Mouse (Mus musculus) heart, adult 2 months (tissue): ENCODE results near the gene Spaca3. TPM values are rescaled to one million over a fixed set of nuclear protein-coding genes. Genes with fewer than 3 reads are reported as not detected.

Source experiments
- DNase-seq, 2 experiments: peaks; one replicate each; pipeline ENCODE4 v3.0.0; 2021
- H3K27ac ChIP-seq: fragments of 200-600 bp; 2 replicates; pipeline ENCODE4 v1.8.1; 2022
- H3K27me3 ChIP-seq: fragments of 200-500 bp; 2 replicates; pipeline ENCODE4 v1.6.1; 2012; ENCODE audit warnings: mild to moderate bottlenecking, low read length, inconsistent platforms, mixed read lengths; ENCODE audit not compliant: control insufficient read depth, insufficient read depth
- H3K36me3 ChIP-seq: fragments of 200-500 bp; 2 replicates; pipeline ENCODE4 v1.6.1; 2012; ENCODE audit warnings: low read length, inconsistent platforms; ENCODE audit not compliant: control insufficient read depth, insufficient read depth
- H3K4me1 ChIP-seq: fragments of 200-500 bp; 2 replicates; pipeline ENCODE4 v1.6.1; 2011; ENCODE audit warnings: low read length; ENCODE audit not compliant: control insufficient read depth, insufficient read depth
- H3K4me3 ChIP-seq: fragments of 200-600 bp; 2 replicates; pipeline ENCODE4 v1.8.1; 2022
- H3K79me2 ChIP-seq: fragments of 200-500 bp; replicated peaks from 2 replicates; pipeline ENCODE4 v1.6.1; 2012; ENCODE audit warnings: mild to moderate bottlenecking, inconsistent platforms, low read length, moderate library complexity, mixed read lengths; ENCODE audit not compliant: control insufficient read depth, insufficient read depth
- H3K9ac ChIP-seq: fragments of 200-500 bp; 2 replicates; pipeline ENCODE4 v1.6.1; 2012; ENCODE audit warnings: low read depth, mild to moderate bottlenecking, control low read depth, inconsistent platforms, low read length, mixed read lengths
- CTCF ChIP-seq: fragments of 200-600 bp; IDR thresholded peaks from 2 replicates; pipeline ENCODE4 v1.8.1; 2022; ENCODE audit warnings: antibody characterized with exemption, mild to moderate bottlenecking, moderate library complexity
- EP300 ChIP-seq: fragments of 200-500 bp; IDR thresholded peaks from 2 replicates; pipeline ENCODE4 v1.6.1; 2011; ENCODE audit warnings: low read depth, low read length, control low read depth; ENCODE audit not compliant: insufficient read depth
- POLR2A ChIP-seq: fragments of 200-500 bp; IDR thresholded peaks from 2 replicates; pipeline ENCODE4 v1.6.1; 2011; ENCODE audit warnings: mild to moderate bottlenecking, low read depth, low read length, control low read depth; ENCODE audit not compliant: insufficient read depth
- WGBS: fragments of 180-500 bp; shearing (Covaris S2); methylation state at CpG from one replicate; pipeline ENCODE4 v1.1.7; 2018; 5-methylcytosine and 5-hydroxymethylcytosine counted together
- intact Hi-C: fragments of 180-260 bp; cut with DNase I; formaldehyde crosslinking; loops from one replicate; pipeline ENCODE4 v1.15.1; 2025
- polyA plus RNA-seq: library from polyadenylated mRNA; depleted of rRNA; stranded (reverse); fragments of >200 nt; gene quantifications from 2 replicates; pipeline ENCODE4 v1.2.3, GENCODE M21; 2012
- total RNA-seq, 2 experiments: library from RNA; stranded (reverse); gene quantifications; 2 replicates each; pipeline ENCODE4 v1.2.3; 2021

The Spaca3 gene
- total and polyA plus RNA-seq, 3 experiments: not detected

DNA sequence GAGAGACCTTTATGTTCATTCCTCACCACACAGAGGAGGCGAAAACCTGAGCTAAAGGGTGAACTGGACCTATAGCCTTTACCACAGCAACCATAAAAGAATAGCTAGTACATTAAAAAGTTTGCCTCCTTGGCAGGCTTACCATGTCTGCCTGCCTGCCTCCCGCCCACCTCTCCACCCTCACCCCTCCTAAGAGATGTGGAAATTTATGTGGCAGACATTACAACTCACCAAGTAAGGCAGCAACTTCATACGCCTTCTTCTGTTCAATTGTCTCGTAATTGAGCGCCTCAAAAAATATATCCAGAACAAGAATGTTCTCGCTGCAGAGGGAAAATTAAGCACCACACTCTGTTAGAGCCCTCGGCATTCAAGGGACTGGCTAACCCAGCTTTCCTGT lies 28.2 kb downstream of the Spaca3 start:
- no peaks in the 10 kb centered on the region for H3K4me1 ChIP-seq
- no peak overlapping the region for H3K9ac ChIP-seq
- H3K36me3 ChIP-seq: no peaks in the 10 kb centered on the region
- DNase-seq: no peak
- WGBS: 74% methylated on average over 7 of the region's 7 CpGs
- no peaks in the 10 kb centered on the region for H3K79me2 ChIP-seq
- no peak for TF ChIP-seq EP300
- TF ChIP-seq CTCF: no peak
- TF ChIP-seq POLR2A: no peak
- intact Hi-C loops: no loop called here
- no peak overlapping the region for H3K4me3 ChIP-seq
- H3K27me3 ChIP-seq: peaks cover 3% of the 10 kb centered on the region; the same call in 1 of the 2 replicates
- no peak overlapping the region for H3K27ac ChIP-seq

DNA sequence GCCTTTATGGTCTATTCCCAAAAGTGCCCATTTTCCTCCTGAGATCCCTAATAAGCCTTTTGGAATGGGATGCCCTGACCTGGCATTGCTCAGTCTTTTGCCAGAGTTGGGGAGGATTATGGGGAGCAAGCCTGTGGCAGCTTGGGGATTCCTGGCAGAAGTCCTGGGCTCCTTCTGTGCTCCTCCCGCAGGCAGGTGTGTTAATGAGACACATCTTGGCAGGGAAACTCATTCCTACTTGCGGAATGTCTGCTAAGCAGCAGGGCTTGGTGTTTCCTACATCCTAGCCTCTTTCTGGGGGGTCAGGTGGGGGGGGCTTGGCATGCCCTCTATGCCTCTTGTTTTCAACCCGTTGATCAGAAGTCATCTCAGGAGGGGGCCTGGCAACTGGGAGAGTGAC lies 28.9 kb downstream of the Spaca3 start:
- no peak overlapping the region for H3K9ac ChIP-seq
- intact Hi-C loops: no loop called here
- WGBS: 48% methylated on average over 3 of the region's 3 CpGs
- no peaks in the 10 kb centered on the region for H3K79me2 ChIP-seq
- DNase-seq: no peak
- H3K27ac ChIP-seq: no peak overlapping the region
- no peak overlapping the region for H3K4me3 ChIP-seq
- H3K36me3 ChIP-seq: no peaks in the 10 kb centered on the region
- no peaks in the 10 kb centered on the region for H3K4me1 ChIP-seq
- H3K27me3 ChIP-seq: peaks cover 3% of the 10 kb centered on the region; the same call in 1 of the 2 replicates
- TF ChIP-seq CTCF (no peak), EP300 (no peak), POLR2A (no peak)

- TF ChIP-seq POLR2A: no peak
- WGBS: 17% methylated on average over 7 of the region's 7 CpGs
- no peak overlapping the region for H3K27ac ChIP-seq
- intact Hi-C loops: no loop called here
- no peaks in the 10 kb centered on the region for H3K4me1 ChIP-seq
- H3K36me3 ChIP-seq: no peaks in the 10 kb centered on the region
- H3K4me3 ChIP-seq: no peak overlapping the region
- DNase-seq: no peak
- H3K79me2 ChIP-seq: no peaks in the 10 kb centered on the region
- H3K9ac ChIP-seq: no peak overlapping the region
- peaks cover 4% of the 10 kb centered on the region; the same call in 1 of the 2 replicates for H3K27me3 ChIP-seq
Observed at GRCm38 (mm10) chr11:80889336-80890063, 31.3 kb downstream of the Spaca3 start.

GRCm38 (mm10) chr11:80895853-80896252 lies 37.7 kb downstream of the Spaca3 start:
- no peaks in the 10 kb centered on the region for H3K4me1 ChIP-seq
- H3K36me3 ChIP-seq: no peaks in the 10 kb centered on the region
- TF ChIP-seq EP300 (no peak), CTCF (no peak), POLR2A (no peak)
- peaks cover 1% of the 10 kb centered on the region; the same call in 1 of the 2 replicates for H3K27me3 ChIP-seq
- DNase-seq: no peak
- H3K4me3 ChIP-seq: no peak overlapping the region
- 78% methylated on average over 3 of the region's 3 CpGs for WGBS
- no peaks in the 10 kb centered on the region for H3K79me2 ChIP-seq
- no peak overlapping the region for H3K27ac ChIP-seq
- intact Hi-C loops: no loop called here
- no peak overlapping the region for H3K9ac ChIP-seq

- DNase-seq: no peak
- TF ChIP-seq EP300: no peak
- TF ChIP-seq CTCF: no peak
- no peak for TF ChIP-seq POLR2A
- WGBS: 63% methylated on average over 4 of the region's 4 CpGs
- no peak overlapping the region for H3K9ac ChIP-seq
- no peaks in the 10 kb centered on the region for H3K4me1 ChIP-seq
- no peak overlapping the region for H3K27ac ChIP-seq
- no peaks in the 10 kb centered on the region for H3K79me2 ChIP-seq
- no peaks in the 10 kb centered on the region for H3K27me3 ChIP-seq
- H3K36me3 ChIP-seq: no peaks in the 10 kb centered on the region
- intact Hi-C loops: loop anchor here (10.0 kb wide), 1 partner anchor 474 kb away; no protein-coding TSS in a partner anchor
- H3K4me3 ChIP-seq: no peak overlapping the region
Observed at GRCm38 (mm10) chr11:80900555-80900954, 42.4 kb downstream of the Spaca3 start.

GRCm38 (mm10) chr11:80902664-80903063 lies 44.5 kb downstream of the Spaca3 start:
- WGBS: 50% methylated on average over 7 of the region's 7 CpGs
- H3K4me1 ChIP-seq: no peaks in the 10 kb centered on the region
- no peak overlapping the region for H3K27ac ChIP-seq
- no peak for TF ChIP-seq POLR2A
- no peak for TF ChIP-seq CTCF
- no peak for TF ChIP-seq EP300
- H3K36me3 ChIP-seq: no peaks in the 10 kb centered on the region
- no peak overlapping the region for H3K4me3 ChIP-seq
- no peak for DNase-seq
- no peak overlapping the region for H3K9ac ChIP-seq
- H3K79me2 ChIP-seq: no peaks in the 10 kb centered on the region
- no peaks in the 10 kb centered on the region for H3K27me3 ChIP-seq
- intact Hi-C loops: loop anchor here (10.0 kb wide), 1 partner anchor 472 kb away; no protein-coding TSS in a partner anchor
